In genomic region chr7:87761945-87762344, GRCm38 (mm10) we compare ENCODE assay signal across 12 mouse cellular contexts.
"Had no signal": no experiment of that assay in that cellular context is flagged by ENCODE, and none has a peak within 500 bp of the region (broad histone marks: within the 10 kb centered on the region; RNA-seq: fewer than 3 reads in every experiment).

No protein-coding gene starts in this region.

- H3K36me3 ChIP-seq: kidney, embryonic 15.5 days; liver, embryonic 13.5 days had no signal

- H3K9me3 ChIP-seq: kidney, embryonic 15.5 days; liver, embryonic 13.5 days had no signal

- H3K4me2 ChIP-seq: kidney, embryonic 15.5 days; liver, embryonic 13.5 days had no signal

- DNase-seq: kidney, postnatal 10 days; kidney, postnatal 36 days; layer of hippocampus, postnatal 36 days; liver, embryonic 13.5 days; lung, adult 2 months; lung, postnatal 14 days; lung, postnatal 4 days; right cerebral cortex, postnatal 4 days; thymus, postnatal 25 days had no signal

- H3K27ac ChIP-seq: kidney, embryonic 15.5 days; left cerebral cortex, adult 2 months; liver, embryonic 13.5 days; stomach, postnatal 0 days had no signal

- H3K4me1 ChIP-seq: kidney, embryonic 15.5 days; liver, embryonic 13.5 days had no signal

- H3K4me3 ChIP-seq: kidney, embryonic 15.5 days; left cerebral cortex, adult 2 months; liver, embryonic 13.5 days had no signal

- H3K9ac ChIP-seq: kidney, embryonic 15.5 days; liver, embryonic 13.5 days had no signal

- H3K27me3 ChIP-seq: kidney, embryonic 15.5 days; liver, embryonic 13.5 days had no signal
